Mouse (Mus musculus) midbrain, embryonic 10.5 days (tissue): ENCODE measurements around the gene Itpr2. TPM values are rescaled to one million over a fixed set of nuclear protein-coding genes. Genes with fewer than 3 reads are reported as not detected.

Experiments
- DNase-seq: peaks from one replicate; pipeline ENCODE4 v3.0.0-alpha.2; 2017; ENCODE audit warnings: low spot score
- H3K27ac ChIP-seq: fragments of 300-500 bp; sonication (generic); replicated peaks from 2 replicates; pipeline ENCODE4 v1.5.1; 2016; ENCODE audit warnings: mild to moderate bottlenecking
- H3K27me3 ChIP-seq: fragments of 300-500 bp; sonication (generic); 2 replicates; pipeline ENCODE4 v1.6.1; 2016; ENCODE audit warnings: low read depth, mild to moderate bottlenecking; ENCODE audit not compliant: poor library complexity, severe bottlenecking
- H3K36me3 ChIP-seq: fragments of 300-500 bp; sonication (generic); 2 replicates; pipeline ENCODE4 v1.6.1; 2016; ENCODE audit warnings: mild to moderate bottlenecking, moderate library complexity
- H3K4me1 ChIP-seq: fragments of 300-500 bp; sonication (generic); 2 replicates; pipeline ENCODE4 v1.6.1; 2016
- H3K4me3 ChIP-seq: fragments of 300-500 bp; sonication (generic); 2 replicates; pipeline ENCODE4 v1.5.1; 2016; ENCODE audit warnings: mild to moderate bottlenecking, moderate library complexity
- H3K9me3 ChIP-seq: fragments of 300-500 bp; sonication (generic); replicated peaks from 2 replicates; pipeline ENCODE4 v1.6.1; 2016; ENCODE audit warnings: mild to moderate bottlenecking
- WGBS: fragments of 180-500 bp; shearing (Covaris S2); methylation state at CpG from one replicate; pipeline ENCODE4 v1.1.7; 2016; 5-methylcytosine and 5-hydroxymethylcytosine counted together
- polyA plus RNA-seq: library from polyadenylated mRNA; unstranded; fragments of >200 nt; fragmentation: Nextera tagmentation; extraction: Ambion mirVana; gene quantifications from 2 replicates; pipeline ENCODE4 v1.2.1, GENCODE M21; 2016

The Itpr2 gene
- polyA plus RNA-seq, 1 experiment from 2014 or later, result 4.4 TPM

DNA sequence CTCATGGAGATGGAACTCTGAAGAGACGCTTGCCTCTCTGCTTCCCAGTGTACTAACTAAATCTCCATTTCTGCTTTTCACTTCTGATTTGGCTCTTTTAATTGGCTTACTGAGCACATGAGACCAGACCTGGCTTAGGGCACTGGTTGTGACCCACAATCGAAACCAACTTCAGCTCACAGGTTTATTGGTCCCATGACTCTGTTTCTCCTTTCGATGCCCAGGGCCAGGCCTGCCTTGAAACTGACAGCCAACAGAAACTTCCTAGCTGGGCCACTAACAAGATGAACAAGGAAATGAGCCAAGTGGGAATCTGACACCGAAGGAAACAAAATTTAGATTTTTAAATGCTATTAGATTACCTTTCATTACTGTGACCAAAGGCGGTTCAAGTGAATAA, 105.8 kb downstream of the Itpr2 start:
- Histone ChIP-seq H3K4me1 (no peaks in the 10 kb centered on the region), H3K9me3 (no peaks in the 10 kb centered on the region)
- 92% methylated on average over 5 of the region's 5 CpGs for WGBS

DNA sequence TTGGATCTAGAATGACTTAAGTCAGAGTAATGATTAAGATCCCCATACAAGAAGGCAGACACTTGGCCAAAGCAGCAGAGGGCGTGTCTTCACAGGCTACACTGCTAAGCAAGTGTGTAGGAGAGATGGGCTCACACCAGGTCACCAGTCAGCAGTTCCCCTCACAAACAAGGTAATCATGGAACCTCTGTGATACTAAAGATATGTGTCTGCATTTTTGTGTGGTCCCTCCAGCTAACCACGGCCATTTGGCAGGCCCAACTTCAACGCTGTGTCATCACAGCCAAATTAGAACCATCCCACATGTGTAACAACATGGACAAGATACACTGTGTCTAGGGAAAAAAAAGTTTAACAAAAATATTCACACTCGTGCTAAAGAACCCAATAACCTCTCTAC, 106.4 kb downstream of the Itpr2 start:
- no peak for DNase-seq
- H3K27ac ChIP-seq, result no peak overlapping the region
- 82% methylated on average over 4 of the region's 4 CpGs for WGBS
- no peak overlapping the region for H3K4me3 ChIP-seq
- no peaks in the 10 kb centered on the region for H3K27me3 ChIP-seq
- H3K36me3 ChIP-seq, result no peaks in the 10 kb centered on the region
- no peaks in the 10 kb centered on the region for H3K9me3 ChIP-seq
- no peaks in the 10 kb centered on the region for H3K4me1 ChIP-seq

More for the DNA sequence above, 105.8 kb downstream of the Itpr2 start:
- H3K27me3 ChIP-seq, result no peaks in the 10 kb centered on the region
- no peak overlapping the region for H3K4me3 ChIP-seq
- no peaks in the 10 kb centered on the region for H3K36me3 ChIP-seq
- no peak overlapping the region for H3K27ac ChIP-seq
- DNase-seq, result no peak

DNA sequence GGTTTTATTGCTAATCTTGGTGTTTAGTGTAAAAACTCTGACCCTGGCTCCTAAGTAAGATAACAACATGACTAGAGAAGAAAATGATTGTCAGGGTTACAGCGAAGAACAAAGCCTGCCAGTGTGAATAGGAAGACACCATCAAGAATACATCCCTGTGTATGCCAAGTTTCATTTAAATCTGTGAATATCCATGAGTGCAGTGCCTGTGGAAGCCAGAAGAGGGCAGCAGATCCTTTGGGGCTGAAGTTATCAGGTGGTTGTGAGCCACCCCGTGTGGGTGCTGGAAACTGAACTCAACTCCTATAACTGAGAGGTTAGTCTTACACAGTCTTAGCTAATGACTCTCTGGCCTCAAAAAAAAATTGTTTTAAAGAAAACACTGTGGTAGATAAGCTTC, 109.8 kb downstream of the Itpr2 start:
- no peak overlapping the region for H3K27ac ChIP-seq
- 82% methylated on average over 2 of the region's 2 CpGs for WGBS
- no peaks in the 10 kb centered on the region for H3K9me3 ChIP-seq
- no peak overlapping the region for H3K4me3 ChIP-seq
- no peak for DNase-seq
- H3K4me1 ChIP-seq, result peaks cover 3% of the 10 kb centered on the region
- H3K36me3 ChIP-seq, result no peaks in the 10 kb centered on the region
- H3K27me3 ChIP-seq, result no peaks in the 10 kb centered on the region

DNA sequence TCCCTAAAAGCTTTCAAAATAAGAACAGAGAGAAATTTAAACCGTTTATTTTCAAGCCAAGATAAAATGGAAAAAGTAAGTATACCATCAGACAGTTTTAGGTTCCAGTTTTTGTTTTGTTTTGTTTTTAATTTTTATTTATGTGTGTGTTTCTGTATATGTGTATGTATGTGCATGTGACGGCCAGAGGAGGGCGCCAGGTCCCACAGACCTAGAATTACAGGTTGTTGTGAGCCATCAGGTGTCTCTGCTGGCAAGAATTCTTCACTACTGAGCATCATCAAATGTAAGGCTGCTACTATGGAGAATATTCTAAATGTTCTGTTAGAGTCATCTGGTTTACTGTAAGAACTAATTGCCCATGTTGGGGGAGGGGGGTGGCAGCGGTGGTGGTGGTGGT, 111.9 kb downstream of the Itpr2 start:
- peaks cover 7% of the 10 kb centered on the region for H3K4me1 ChIP-seq
- H3K36me3 ChIP-seq, result no peaks in the 10 kb centered on the region
- WGBS, result 90% methylated on average over 4 of the region's 4 CpGs
- no peak overlapping the region for H3K4me3 ChIP-seq
- H3K9me3 ChIP-seq, result no peaks in the 10 kb centered on the region
- H3K27ac ChIP-seq, result no peak overlapping the region
- no peaks in the 10 kb centered on the region for H3K27me3 ChIP-seq
- no peak for DNase-seq

DNA sequence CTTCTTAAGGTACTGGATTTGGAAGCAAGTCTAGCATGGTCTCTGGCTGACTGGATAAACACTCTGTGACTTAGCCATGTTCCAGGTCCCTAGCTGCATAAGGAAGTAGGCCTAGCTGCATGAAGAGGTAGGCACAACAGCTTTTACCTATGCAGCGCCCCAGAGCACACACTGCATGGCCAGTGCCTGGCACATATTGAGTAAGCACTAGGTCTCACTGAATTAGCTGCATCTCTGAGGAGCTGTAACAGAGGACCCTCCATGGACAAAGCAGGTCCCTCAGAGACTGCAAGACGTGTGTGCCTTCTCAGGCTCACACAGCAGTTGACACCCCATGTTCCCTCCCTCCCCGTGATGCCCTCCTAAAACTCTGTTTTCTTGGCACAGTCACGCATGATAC, 114.0 kb downstream of the Itpr2 start:
- no peaks in the 10 kb centered on the region for H3K9me3 ChIP-seq
- H3K4me1 ChIP-seq, result peaks cover 7% of the 10 kb centered on the region
- no peak overlapping the region for H3K4me3 ChIP-seq
- no peak overlapping the region for H3K27ac ChIP-seq
- no peaks in the 10 kb centered on the region for H3K27me3 ChIP-seq
- no peaks in the 10 kb centered on the region for H3K36me3 ChIP-seq
- DNase-seq, result no peak
- 87% methylated on average over 4 of the region's 4 CpGs for WGBS

DNA sequence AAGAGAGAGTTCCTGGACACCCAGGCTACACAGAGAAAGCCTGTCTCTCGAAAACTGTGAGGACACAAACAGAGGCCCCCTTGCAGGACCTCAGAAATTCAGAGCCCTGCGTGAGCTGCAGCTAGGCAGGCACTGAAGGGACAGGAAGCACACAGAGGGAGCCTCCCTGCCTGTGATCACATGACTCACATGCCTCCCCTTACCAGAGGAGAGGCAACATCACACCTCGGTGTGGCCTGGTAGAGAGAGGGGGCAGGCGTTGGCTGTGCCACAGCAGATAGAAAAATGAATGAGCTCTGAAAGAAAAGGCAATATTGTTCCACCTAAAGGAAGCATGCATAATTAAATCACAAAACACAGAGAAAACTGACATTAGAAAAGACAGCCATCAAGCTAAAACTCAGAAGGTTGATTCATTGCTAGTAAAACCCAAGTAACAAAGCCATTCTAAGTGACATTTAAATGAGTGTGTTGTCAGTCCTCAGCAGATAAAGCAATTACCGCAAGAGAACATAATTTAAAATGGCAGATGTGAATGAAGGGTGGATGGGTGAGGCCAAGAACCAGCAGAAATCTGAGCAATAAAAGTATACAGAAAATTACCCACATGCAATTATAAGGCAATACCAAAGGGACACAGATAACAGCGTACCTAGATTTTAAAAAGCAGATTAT, 114.8 kb downstream of the Itpr2 start:
- H3K27ac ChIP-seq, result peak overlapping the region; percentile 50; the same call in 1 of the 2 replicates
- 59% methylated on average over 6 of the region's 6 CpGs for WGBS

DNA sequence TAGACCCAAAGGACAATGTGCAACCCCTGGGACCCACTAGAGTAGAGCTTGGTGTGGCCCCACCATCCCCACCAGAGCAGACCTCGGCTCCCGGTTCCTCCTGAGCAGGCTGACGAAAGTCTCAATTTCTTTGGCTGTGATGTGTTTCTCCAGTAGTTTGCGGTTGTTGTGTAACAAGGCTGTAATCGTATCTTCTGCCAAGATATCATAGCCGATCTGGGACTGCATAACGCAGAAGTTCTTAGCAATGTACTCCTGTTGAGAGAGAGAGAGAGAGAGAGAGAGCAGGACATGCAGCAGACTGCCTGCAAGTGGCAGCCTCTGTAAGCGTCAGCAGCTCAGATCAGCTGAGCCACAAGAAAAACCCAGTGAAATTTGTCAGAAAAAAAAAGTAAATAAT, 122.8 kb downstream of the Itpr2 start:
- H3K27ac ChIP-seq, result no peak overlapping the region
- H3K4me3 ChIP-seq, result no peak overlapping the region
- H3K36me3 ChIP-seq, result no peaks in the 10 kb centered on the region
- H3K4me1 ChIP-seq, result no peaks in the 10 kb centered on the region
- DNase-seq, result no peak
- WGBS, result 87% methylated on average over 8 of the region's 8 CpGs
- H3K27me3 ChIP-seq, result no peaks in the 10 kb centered on the region
- no peaks in the 10 kb centered on the region for H3K9me3 ChIP-seq

More for the DNA sequence above, 114.8 kb downstream of the Itpr2 start:
- Histone ChIP-seq H3K4me3 (no peak overlapping the region), H3K36me3 (no peaks in the 10 kb centered on the region), H3K27me3 (no peaks in the 10 kb centered on the region), H3K4me1 (peaks cover 7% of the 10 kb centered on the region), H3K9me3 (no peaks in the 10 kb centered on the region)
- DNase-seq, result no peak

DNA sequence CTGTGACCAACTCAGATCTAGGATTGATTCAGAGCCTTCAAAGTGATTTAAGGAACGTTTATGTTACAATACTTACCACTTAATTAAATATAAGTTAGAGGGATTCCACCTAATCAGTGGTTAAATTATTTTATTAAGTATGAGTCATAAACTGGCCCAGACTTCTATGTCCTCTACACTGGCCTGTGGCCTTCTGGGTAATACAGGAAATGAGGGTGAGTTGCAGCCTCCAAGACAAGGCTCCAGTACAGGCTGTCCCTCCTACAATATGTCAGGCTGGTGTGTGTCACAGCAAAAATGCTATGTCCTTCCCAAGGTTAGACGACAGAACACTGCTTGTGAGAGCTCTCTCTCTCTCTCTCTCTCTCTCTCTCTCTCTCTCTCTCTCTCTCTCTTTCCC, 130.5 kb downstream of the Itpr2 start:
- no peaks in the 10 kb centered on the region for H3K36me3 ChIP-seq
- H3K4me3 ChIP-seq, result no peak overlapping the region
- no peaks in the 10 kb centered on the region for H3K4me1 ChIP-seq
- H3K9me3 ChIP-seq, result no peaks in the 10 kb centered on the region
- DNase-seq, result no peak
- WGBS, result 73% methylated on average over 2 of the region's 2 CpGs
- H3K27ac ChIP-seq, result no peak overlapping the region
- no peaks in the 10 kb centered on the region for H3K27me3 ChIP-seq

DNA sequence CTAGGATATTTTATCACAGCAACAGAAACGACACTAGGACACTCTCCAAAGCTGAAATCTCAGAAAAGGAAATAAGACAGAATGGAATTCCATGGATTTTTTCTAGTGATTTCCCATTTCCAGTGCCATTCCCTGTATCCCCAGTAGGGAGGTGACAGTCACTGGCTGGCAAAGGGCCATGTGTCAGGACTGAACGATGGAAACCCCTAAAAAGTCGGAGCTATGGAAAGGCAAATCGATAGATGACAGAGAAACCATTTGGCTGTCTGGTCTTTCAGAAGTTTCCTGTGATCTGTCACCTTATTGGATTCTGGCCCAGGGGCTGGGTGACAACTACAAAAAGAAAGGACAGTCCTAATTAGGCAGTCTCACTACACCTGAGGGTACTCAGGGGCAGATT, 135.8 kb downstream of the Itpr2 start:
- Histone ChIP-seq H3K36me3 (no peaks in the 10 kb centered on the region), H3K27me3 (no peaks in the 10 kb centered on the region), H3K4me3 (no peak overlapping the region), H3K9me3 (no peaks in the 10 kb centered on the region), H3K4me1 (no peaks in the 10 kb centered on the region), H3K27ac (no peak overlapping the region)
- no peak for DNase-seq
- 91% methylated on average over 4 of the region's 4 CpGs for WGBS

DNA sequence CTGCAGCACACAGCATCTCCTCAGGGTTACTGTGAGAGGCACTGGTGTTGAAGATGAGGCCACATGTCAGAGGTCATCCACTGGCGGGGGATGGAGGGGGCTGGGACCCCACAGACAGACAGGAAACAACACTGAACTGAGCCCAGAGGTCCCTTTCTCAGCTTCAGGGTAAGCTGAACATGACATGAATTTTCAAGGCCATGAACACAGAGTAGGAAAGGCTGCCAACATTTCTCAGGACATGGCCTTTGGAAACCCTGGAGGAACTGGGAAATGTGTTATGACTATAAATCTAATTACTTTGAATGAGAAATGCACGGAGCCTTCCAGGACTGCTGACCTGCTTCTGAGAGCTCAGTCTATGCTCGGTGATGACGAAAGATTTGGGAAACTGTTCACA, 144.1 kb downstream of the Itpr2 start:
- Histone ChIP-seq H3K4me1 (peaks cover 18% of the 10 kb centered on the region), H3K4me3 (no peak overlapping the region), H3K27me3 (no peaks in the 10 kb centered on the region), H3K9me3 (no peaks in the 10 kb centered on the region), H3K27ac (no peak overlapping the region), H3K36me3 (no peaks in the 10 kb centered on the region)
- 81% methylated on average over 4 of the region's 4 CpGs for WGBS
- DNase-seq, result no peak

DNA sequence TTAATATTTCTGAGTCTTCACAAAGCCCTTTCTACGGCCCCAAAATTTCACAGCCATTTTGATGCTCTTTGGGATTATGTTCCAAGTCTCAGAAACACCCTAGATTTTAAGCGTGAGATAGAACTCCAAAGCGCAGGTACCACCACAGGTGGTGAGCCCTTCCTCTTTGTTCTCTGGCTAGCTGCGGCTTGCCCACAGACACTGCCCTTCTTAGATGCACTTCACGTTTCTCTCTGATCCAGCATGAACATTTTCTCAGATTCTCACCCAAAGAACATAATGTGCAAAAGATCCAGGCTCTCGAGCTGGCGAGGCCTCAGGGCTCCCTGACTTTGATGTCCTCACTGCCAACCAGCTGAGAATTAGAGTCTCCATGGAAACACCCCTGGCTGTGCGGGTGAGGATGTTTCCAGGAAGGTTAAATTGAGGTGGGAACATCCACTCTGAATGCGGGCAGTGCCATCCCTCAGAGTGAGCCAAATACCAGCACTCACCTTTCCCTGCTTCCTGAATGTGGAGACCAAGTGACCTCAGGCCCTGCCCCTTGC, 149.7 kb downstream of the Itpr2 start:
- no peak for DNase-seq
- H3K4me3 ChIP-seq, result no peak overlapping the region
- H3K27me3 ChIP-seq, result no peaks in the 10 kb centered on the region
- 57% methylated on average over 9 of the region's 9 CpGs for WGBS
- peaks cover 7% of the 10 kb centered on the region for H3K4me1 ChIP-seq
- no peaks in the 10 kb centered on the region for H3K9me3 ChIP-seq
- no peak overlapping the region for H3K27ac ChIP-seq
- H3K36me3 ChIP-seq, result no peaks in the 10 kb centered on the region

DNA sequence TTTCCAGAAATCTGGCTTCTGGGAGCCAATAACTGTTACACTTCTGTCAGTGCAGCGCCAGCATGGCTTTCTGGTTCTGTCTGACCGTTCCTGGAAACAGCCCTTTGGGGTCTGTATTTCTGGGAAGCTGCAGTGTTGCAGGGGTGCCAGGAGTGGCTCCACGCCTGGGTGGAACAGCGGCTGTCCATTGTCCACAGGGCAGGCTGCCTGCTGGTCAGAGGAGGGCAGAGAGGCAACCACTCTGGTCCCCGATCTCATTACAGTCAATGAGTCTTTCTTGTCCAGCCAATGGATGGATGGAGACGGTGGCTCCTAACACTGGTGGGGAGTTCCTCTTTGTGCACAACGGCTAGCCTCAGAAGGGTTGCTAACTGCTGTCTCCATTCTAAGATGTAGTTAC, 150.2 kb downstream of the Itpr2 start:
- no peak for DNase-seq
- Histone ChIP-seq H3K4me3 (no peak overlapping the region), H3K27ac (no peak overlapping the region), H3K4me1 (peaks cover 7% of the 10 kb centered on the region), H3K9me3 (no peaks in the 10 kb centered on the region), H3K36me3 (no peaks in the 10 kb centered on the region), H3K27me3 (no peaks in the 10 kb centered on the region)
- WGBS, result 69% methylated on average over 7 of the region's 7 CpGs

DNA sequence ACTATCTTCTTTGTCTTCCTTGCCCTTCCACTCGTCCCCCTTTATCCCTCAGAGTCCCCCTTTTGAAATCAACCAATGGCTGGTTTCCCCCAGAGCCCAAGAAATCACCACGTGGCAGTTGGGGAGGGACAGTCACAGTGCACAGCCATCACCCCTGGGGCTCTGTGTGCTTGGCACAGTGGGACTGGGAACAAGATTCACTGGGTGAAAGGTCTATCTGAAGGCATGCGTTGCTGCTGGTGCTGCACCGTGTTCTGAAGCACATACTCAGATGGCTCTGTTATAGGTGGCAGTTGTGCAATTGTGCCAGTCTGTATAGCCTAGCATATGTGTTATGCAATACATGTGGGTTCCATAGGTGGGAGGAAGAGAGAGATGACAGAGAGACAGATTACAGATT, 154.5 kb downstream of the Itpr2 start:
- H3K4me1 ChIP-seq, result peaks cover 16% of the 10 kb centered on the region
- no peak for DNase-seq
- 60% methylated on average over 4 of the region's 4 CpGs for WGBS

More for the DNA sequence above, 154.5 kb downstream of the Itpr2 start:
- no peaks in the 10 kb centered on the region for H3K9me3 ChIP-seq
- H3K36me3 ChIP-seq, result no peaks in the 10 kb centered on the region
- H3K27ac ChIP-seq, result no peak overlapping the region
- no peaks in the 10 kb centered on the region for H3K27me3 ChIP-seq
- no peak overlapping the region for H3K4me3 ChIP-seq
